Mouse (Mus musculus) myocyte (in vitro differentiated cells): ENCODE data around the gene Plxna1. TPM values are rescaled to one million over a fixed set of nuclear protein-coding genes. Genes with fewer than 3 reads are reported as not detected.

ENCODE experiments used
- H3K27me3 ChIP-seq: one replicate; pipeline ENCODE4 v1.6.1; 2011; ENCODE audit not compliant: control insufficient read depth, insufficient read depth, insufficient read length
- H3K36me3 ChIP-seq: one replicate; pipeline ENCODE4 v1.6.1; 2011; ENCODE audit not compliant: control insufficient read depth, insufficient read depth
- H3K4me2 ChIP-seq: one replicate; pipeline ENCODE4 v1.6.1; 2011; ENCODE audit warnings: low read depth, control low read depth
- H3K4me3 ChIP-seq: one replicate; pipeline ENCODE4 v1.5.1; 2011; ENCODE audit warnings: mild to moderate bottlenecking, control low read depth, moderate library complexity
- H3K79me2 ChIP-seq: one replicate; pipeline ENCODE4 v1.6.1; 2011; ENCODE audit not compliant: control insufficient read depth, insufficient read depth
- H3ac ChIP-seq: one replicate; pipeline ENCODE4 v1.6.1; 2011; ENCODE audit not compliant: control insufficient read depth, insufficient read length
- CEBPB ChIP-seq: IDR thresholded peaks from 2 replicates; pipeline ENCODE4 v1.6.1; 2011; ENCODE audit warnings: mild to moderate bottlenecking, moderate library complexity; ENCODE audit not compliant: poor library complexity, insufficient read depth, severe bottlenecking
- E2F4 ChIP-seq: IDR thresholded peaks from one replicate; pipeline ENCODE4 v1.6.1; 2011; ENCODE audit warnings: mild to moderate bottlenecking, control low read depth, moderate library complexity; ENCODE audit not compliant: insufficient read depth
- MAX ChIP-seq: IDR thresholded peaks from one replicate; pipeline ENCODE4 v1.6.1; 2011; ENCODE audit warnings: low read depth, mild to moderate bottlenecking, control low read depth
- MYOD1 ChIP-seq, 3 experiments: IDR thresholded peaks; one replicate each; pipeline ENCODE4 v1.6.1; 2011; ENCODE audit warnings: control low read depth in 2 of 3, low read depth in 2 of 3, mild to moderate bottlenecking in 2 of 3, moderate library complexity in 1 of 3; ENCODE audit not compliant: insufficient read length in 2 of 3, control insufficient read depth in 1 of 3
- MYOG ChIP-seq, 3 experiments: IDR thresholded peaks; one replicate each; pipeline ENCODE4 v1.6.1; 2011; ENCODE audit warnings: control low read depth in 2 of 3, low read depth in 2 of 3, mild to moderate bottlenecking in 2 of 3; ENCODE audit not compliant: insufficient read length in 2 of 3, control insufficient read depth in 1 of 3, insufficient read depth in 1 of 3
- POLR2A ChIP-seq: IDR thresholded peaks from one replicate; pipeline ENCODE4 v1.6.1; 2011; ENCODE audit warnings: low read depth, mild to moderate bottlenecking, control low read depth, moderate library complexity; ENCODE audit not compliant: insufficient read length
- POLR2AphosphoS2 ChIP-seq: IDR thresholded peaks from one replicate; pipeline ENCODE4 v1.6.1; 2011; ENCODE audit warnings: low read depth, control low read depth; ENCODE audit not compliant: insufficient read length
- REST ChIP-seq: IDR thresholded peaks from one replicate; pipeline ENCODE4 v1.6.1; 2011; ENCODE audit warnings: mild to moderate bottlenecking, control low read depth, moderate library complexity; ENCODE audit not compliant: insufficient read depth, insufficient read length
- SRF ChIP-seq: IDR thresholded peaks from one replicate; pipeline ENCODE4 v1.6.1; 2011; ENCODE audit warnings: low read depth; ENCODE audit not compliant: control insufficient read depth, insufficient read length
- TCF12 ChIP-seq: IDR thresholded peaks from one replicate; pipeline ENCODE4 v1.6.1; 2011; ENCODE audit warnings: mild to moderate bottlenecking, control low read depth; ENCODE audit not compliant: poor library complexity, insufficient read depth, severe bottlenecking
- TCF3 ChIP-seq: IDR thresholded peaks from one replicate; pipeline ENCODE4 v1.6.1; 2011; ENCODE audit warnings: low read depth, control low read depth; ENCODE audit not compliant: insufficient read length
- USF1 ChIP-seq: IDR thresholded peaks from one replicate; pipeline ENCODE4 v1.6.1; 2011; ENCODE audit warnings: low read depth, mild to moderate bottlenecking, control low read depth, moderate library complexity
- polyA plus RNA-seq: library from polyadenylated mRNA; unstranded; fragments of >200 nt; fragmentation: generic; extraction: Trizol; gene quantifications from one replicate; pipeline ENCODE4 v1.2.1, GENCODE M21; 2012; ENCODE audit warnings: missing spikeins

Plxna1 gene
- 64.4 TPM for polyA plus RNA-seq

DNA sequence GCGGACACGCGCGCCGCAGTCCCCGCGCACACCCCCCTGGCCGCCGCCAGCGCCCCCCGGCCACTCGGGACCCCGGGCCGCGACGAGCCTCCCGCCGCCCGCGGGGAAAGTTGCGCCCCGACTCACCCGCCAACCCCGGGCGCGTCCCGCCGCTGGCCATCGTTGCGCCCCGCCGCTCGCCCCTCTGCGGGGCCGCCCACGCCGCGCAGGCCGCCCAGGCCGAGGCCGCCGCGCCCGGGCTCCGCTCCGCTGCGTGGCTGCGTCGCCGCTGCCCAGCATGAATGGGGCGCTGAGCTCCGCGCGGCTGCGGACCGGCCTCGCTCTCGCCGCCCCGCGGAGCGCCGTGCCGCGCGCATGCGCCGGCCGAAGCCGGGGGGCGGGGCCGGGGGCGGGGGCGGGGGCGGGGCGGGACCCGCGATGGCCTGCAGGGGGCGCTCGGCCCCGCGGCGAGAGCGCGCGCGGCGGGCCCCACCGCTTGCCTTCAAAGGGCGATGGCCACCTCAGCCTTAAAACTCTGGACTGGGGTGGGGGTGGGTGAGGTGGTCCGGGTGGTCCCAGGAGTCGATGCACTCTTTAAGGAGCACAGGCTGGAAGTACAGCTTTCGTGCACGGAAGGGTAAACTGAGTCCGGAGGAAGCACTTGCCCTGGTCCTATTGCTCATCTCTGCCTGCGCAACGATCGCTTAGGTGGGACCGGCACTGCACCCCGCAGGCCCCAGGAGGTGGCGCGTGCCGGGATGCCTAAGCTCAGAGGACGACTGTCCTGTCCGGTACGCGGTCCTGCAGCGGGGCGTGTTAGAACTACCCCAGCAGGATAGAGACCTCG lies at the start of gene Plxna1:
TSS of gene Plxna1 (minus strand) at position 340 of the 826 bp plus-strand sequence.
- H3K4me2 ChIP-seq, result peak within 1 kb of the TSS; percentile 96
- H3ac ChIP-seq, result peak within 1 kb of the TSS; percentile 96
- H3K36me3 ChIP-seq, result no peaks in the 10 kb centered on the region
- TF ChIP-seq MAX (no peak), TCF3 (peak; percentile 45), REST (peak; percentile 39), TCF12 (no peak), MYOG (IDR thresholded peaks at IDR 0.05; ENCODE audit: control insufficient read depth in 1 of 3, insufficient read depth in 1 of 3, insufficient read length in 2 of 3, low read depth in 2 of 3) (peak in 1 of 3 experiments; percentile 58), SRF (no peak), POLR2A (peak; percentile 94), POLR2AphosphoS2 (peak; percentile 90), MYOD1 (IDR thresholded peaks at IDR 0.05; ENCODE audit: control insufficient read depth in 1 of 3, insufficient read length in 2 of 3, low read depth in 2 of 3) (peak in 1 of 3 experiments; percentile 29), USF1 (no peak)
- H3K27me3 ChIP-seq, result no peaks in the 10 kb centered on the region
- H3K79me2 ChIP-seq, result peaks cover 42% of the 10 kb centered on the region
- H3K4me3 ChIP-seq, result peak within 1 kb of the TSS; percentile 73

DNA sequence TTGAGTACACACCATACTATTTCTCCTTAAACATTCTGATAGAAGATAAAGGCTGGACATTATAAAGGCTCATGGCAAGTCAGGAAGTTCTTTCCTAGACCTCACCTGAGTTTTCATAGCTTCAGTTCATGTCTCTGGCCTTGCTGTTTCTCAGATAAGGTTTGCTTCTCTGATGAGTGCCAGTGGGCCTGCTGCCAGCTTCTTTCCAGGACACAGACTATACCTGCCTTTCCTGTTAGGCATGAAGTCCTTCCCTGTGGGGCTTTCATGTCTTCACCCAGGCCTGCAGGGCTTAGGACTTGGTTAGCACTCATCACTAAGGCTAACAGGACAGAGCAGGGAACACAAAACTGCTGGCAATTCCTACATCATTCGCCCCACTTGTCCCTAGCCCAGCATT lies 46.6 kb upstream of the Plxna1 start:
- Histone ChIP-seq H3K79me2 (no peaks in the 10 kb centered on the region), H3ac (no peak overlapping the region), H3K27me3 (no peaks in the 10 kb centered on the region), H3K4me3 (no peak overlapping the region), H3K4me2 (no peak overlapping the region), H3K36me3 (no peaks in the 10 kb centered on the region)
- TF ChIP-seq MYOG (IDR thresholded peaks at IDR 0.05; ENCODE audit: control insufficient read depth in 1 of 3, insufficient read depth in 1 of 3, insufficient read length in 2 of 3, low read depth in 2 of 3) (no peak), TCF3 (no peak), POLR2AphosphoS2 (no peak), POLR2A (no peak), USF1 (no peak), REST (no peak)

DNA sequence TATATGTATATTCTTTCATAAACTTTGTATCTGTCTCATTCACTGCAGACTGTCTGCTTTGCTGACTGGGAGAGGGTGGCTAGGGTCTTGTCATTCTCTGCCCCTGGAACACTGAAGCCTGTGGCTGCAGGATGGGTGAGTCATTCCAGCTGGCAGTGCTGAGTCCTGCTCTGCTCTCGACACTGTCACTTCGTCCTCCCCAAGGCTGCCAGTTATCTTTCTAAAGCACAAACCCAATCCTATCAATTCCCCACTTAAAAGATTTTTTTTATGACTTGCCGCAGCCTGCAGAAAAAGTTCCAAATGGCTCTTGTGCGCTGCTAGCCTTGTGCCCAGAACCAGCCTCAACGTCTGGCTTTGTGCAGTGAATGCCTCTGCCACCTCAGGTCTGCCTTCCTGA lies 45.8 kb upstream of the Plxna1 start:
- no peaks in the 10 kb centered on the region for H3K79me2 ChIP-seq
- H3K27me3 ChIP-seq, result no peaks in the 10 kb centered on the region
- no peak overlapping the region for H3ac ChIP-seq
- no peak overlapping the region for H3K4me2 ChIP-seq
- no peaks in the 10 kb centered on the region for H3K36me3 ChIP-seq
- TF ChIP-seq TCF3, result no peak
- no peak for TF ChIP-seq REST
- TF ChIP-seq MYOD1 (IDR thresholded peaks at IDR 0.05; ENCODE audit: control insufficient read depth in 1 of 3, insufficient read length in 2 of 3, low read depth in 2 of 3), result peak in 1 of 3 experiments; percentile 41
- peak in 1 of 3 experiments; percentile 52 for TF ChIP-seq MYOG (IDR thresholded peaks at IDR 0.05; ENCODE audit: control insufficient read depth in 1 of 3, insufficient read depth in 1 of 3, insufficient read length in 2 of 3, low read depth in 2 of 3)
- no peak for TF ChIP-seq USF1
- H3K4me3 ChIP-seq, result no peak overlapping the region

DNA sequence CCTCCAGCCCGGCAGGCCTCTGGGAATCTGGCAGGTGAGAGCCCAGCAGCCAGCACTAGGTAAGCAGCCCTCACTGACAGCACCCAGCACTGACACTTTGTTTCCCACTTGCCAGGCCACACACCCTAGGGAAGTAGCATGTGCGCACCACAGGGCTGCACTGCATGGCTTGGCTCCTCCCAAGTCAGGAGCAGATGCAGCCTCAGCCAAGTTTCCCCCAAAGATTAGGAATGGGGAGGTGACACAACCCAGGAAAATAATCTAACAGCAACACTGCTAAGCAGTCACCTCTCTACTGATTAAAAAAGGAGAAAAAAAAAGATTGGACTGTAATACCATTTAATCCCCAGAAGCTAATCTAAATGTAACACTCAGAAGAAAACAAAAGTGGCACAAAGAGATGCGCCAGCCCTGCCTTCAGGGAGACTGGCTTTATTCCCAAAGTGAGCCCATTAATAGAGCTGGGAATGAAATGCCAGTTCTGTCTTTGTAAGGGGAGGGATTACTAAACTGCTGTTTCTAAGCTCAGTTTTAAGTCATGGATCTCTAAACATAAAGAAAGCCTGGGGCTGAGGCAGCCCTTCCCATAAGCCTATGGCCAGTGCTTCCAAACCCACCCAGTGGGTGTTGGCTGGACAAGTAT lies 44.9 kb upstream of the Plxna1 start:
- TF ChIP-seq MYOG (IDR thresholded peaks at IDR 0.05; ENCODE audit: control insufficient read depth in 1 of 3, insufficient read depth in 1 of 3, insufficient read length in 2 of 3, low read depth in 2 of 3) (no peak), TCF12 (no peak), POLR2A (no peak), REST (no peak), MYOD1 (IDR thresholded peaks at IDR 0.05; ENCODE audit: control insufficient read depth in 1 of 3, insufficient read length in 2 of 3, low read depth in 2 of 3) (no peak), POLR2AphosphoS2 (no peak), CEBPB (no peak), SRF (no peak), MAX (no peak), USF1 (no peak), E2F4 (no peak), TCF3 (no peak)
- no peak overlapping the region for H3K4me3 ChIP-seq
- H3K36me3 ChIP-seq, result no peaks in the 10 kb centered on the region
- H3K4me2 ChIP-seq, result no peak overlapping the region
- H3K79me2 ChIP-seq, result no peaks in the 10 kb centered on the region
- H3K27me3 ChIP-seq, result no peaks in the 10 kb centered on the region
- H3ac ChIP-seq, result no peak overlapping the region
